Mouse (Mus musculus): Measurements from ENCODE around the gene Tmprss12. TPM values are rescaled to one million over a fixed set of nuclear protein-coding genes. Genes with fewer than 3 reads are reported as not detected.
"Not testable (repeated sequence)": the region's sequence is repeated elsewhere in the genome, so short reads cannot be mapped to it uniquely, and the experiment has no call there.

The Tmprss12 gene
- polyA plus RNA-seq, 1 experiment from 2014 or later = not detected

GRCm38 (mm10) chr15:100332077-100332961, 51.7 kb downstream of the Tmprss12 start:
- peak; percentile 41; the same call in 1 of the 2 replicates for ATAC-seq (ENCODE audit: insufficient number of reproducible peaks, low FRiP score, low TSS enrichment, low read depth)
- H3K36me3 ChIP-seq; H3K9me3 ChIP-seq (replicated peaks); H3K4me2 ChIP-seq (replicated peaks); H3K9ac ChIP-seq; H3K27ac ChIP-seq (replicated peaks); H3K27me3 ChIP-seq; H3K4me3 ChIP-seq (replicated peaks); H3K4me1 ChIP-seq: not testable (repeated sequence)
- WGBS = 30% methylated on average over 3 of the region's 10 CpGs

DNA sequence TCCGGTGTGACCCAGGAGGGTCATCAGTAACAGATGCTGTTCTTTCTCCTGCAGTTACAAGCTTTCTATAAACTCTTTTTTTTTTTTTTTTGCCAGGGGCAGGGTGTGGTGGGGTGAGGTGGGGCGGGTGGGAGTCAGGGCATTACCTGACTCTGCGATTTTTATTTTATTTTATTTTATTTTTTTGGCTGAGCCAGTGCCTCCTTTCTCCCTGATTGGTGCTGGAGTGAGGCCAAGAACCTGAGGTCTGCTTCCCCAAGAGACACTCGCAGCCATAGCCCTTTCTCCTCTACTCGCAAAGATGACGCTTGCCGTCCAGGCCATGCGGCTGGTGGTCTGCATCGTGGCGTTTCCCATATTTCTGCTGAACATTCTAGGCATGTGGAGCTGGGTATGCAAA, 54.0 kb downstream of the Tmprss12 start, which contains the start of gene Mettl7a3:
Gene Mettl7a3, plus strand, starts transcription at position 301 of the 400 bp plus-strand sequence.
- Histone ChIP-seq H3K9me3 (replicated peaks) (no peaks in the 10 kb centered on the region), H3K4me1 (no peaks in the 10 kb centered on the region), H3K9ac (no peak within 1 kb of the TSS), H3K36me3 (no peaks in the 10 kb centered on the region), H3K27ac (replicated peaks) (no peak within 1 kb of the TSS), H3K4me3 (replicated peaks) (no peak within 1 kb of the TSS), H3K27me3 (no peaks in the 10 kb centered on the region), H3K4me2 (replicated peaks) (no peak within 1 kb of the TSS)
- ATAC-seq (ENCODE audit: insufficient number of reproducible peaks, low FRiP score, low TSS enrichment, low read depth) = no peak
- 53% methylated on average over 10 of the region's 10 CpGs for WGBS

- not testable (repeated sequence) for H3K27me3 ChIP-seq; ATAC-seq (ENCODE audit: insufficient number of reproducible peaks, low FRiP score, low TSS enrichment, low read depth); H3K4me1 ChIP-seq; H3K9me3 ChIP-seq (replicated peaks); H3K27ac ChIP-seq (replicated peaks); H3K9ac ChIP-seq; H3K4me3 ChIP-seq (replicated peaks); H3K36me3 ChIP-seq; H3K4me2 ChIP-seq (replicated peaks)
These were observed 56.7 kb downstream of the Tmprss12 start for GRCm38 (mm10) chr15:100337328-100337727.

GRCm38 (mm10) chr15:100337847-100338246, 57.2 kb downstream of the Tmprss12 start:
- 37% methylated on average over 10 of the region's 10 CpGs for WGBS
- not testable (repeated sequence) for ATAC-seq (ENCODE audit: insufficient number of reproducible peaks, low FRiP score, low TSS enrichment, low read depth)

GRCm38 (mm10) chr15:100341314-100341980, 60.8 kb downstream of the Tmprss12 start:
- H3K27ac ChIP-seq (replicated peaks); H3K27me3 ChIP-seq; H3K4me3 ChIP-seq (replicated peaks); H3K36me3 ChIP-seq; H3K4me1 ChIP-seq; H3K9me3 ChIP-seq (replicated peaks); H3K9ac ChIP-seq; H3K4me2 ChIP-seq (replicated peaks): not testable (repeated sequence)
- WGBS = 58% methylated on average over 5 of the region's 5 CpGs
- peak; percentile 62; the same call in 1 of the 2 replicates for ATAC-seq (ENCODE audit: insufficient number of reproducible peaks, low FRiP score, low TSS enrichment, low read depth)

More at GRCm38 (mm10) chr15:100337847-100338246, 57.2 kb downstream of the Tmprss12 start:
- H3K4me1 ChIP-seq; H3K27ac ChIP-seq (replicated peaks); H3K36me3 ChIP-seq; H3K4me2 ChIP-seq (replicated peaks); H3K9me3 ChIP-seq (replicated peaks); H3K27me3 ChIP-seq; H3K4me3 ChIP-seq (replicated peaks); H3K9ac ChIP-seq: not testable (repeated sequence)

Other genes starting within 250 kb of the Tmprss12 start
- gene Dip2b, start 242.2 kb upstream of the Tmprss12 start, polyA plus RNA-seq (2015; fragmentation: Nextera tagmentation; extraction: Ambion mirVana) = 11.2 and 11.5 TPM in 2 replicates
- gene Atf1, start 53.0 kb upstream of the Tmprss12 start, polyA plus RNA-seq (2015; fragmentation: Nextera tagmentation; extraction: Ambion mirVana) = 43.9 and 46.2 TPM in 2 replicates
- gene Mettl7a1, start 23.3 kb downstream of the Tmprss12 start, polyA plus RNA-seq (2015; fragmentation: Nextera tagmentation; extraction: Ambion mirVana) = 7.6 and 8.4 TPM in 2 replicates
- gene Mettl7a3, start 54.1 kb downstream of the Tmprss12 start, polyA plus RNA-seq (2015; fragmentation: Nextera tagmentation; extraction: Ambion mirVana) = 0.32 and 0.35 TPM in 2 replicates
- gene Methig1, start 72.3 kb downstream of the Tmprss12 start, polyA plus RNA-seq (2015; fragmentation: Nextera tagmentation; extraction: Ambion mirVana) = not detected in 2 replicates
- not detected in 2 replicates for gene Mettl7a2, start 72.4 kb downstream of the Tmprss12 start, polyA plus RNA-seq (2015; fragmentation: Nextera tagmentation; extraction: Ambion mirVana)
- not detected in 2 replicates for gene Higd1c, start 83.7 kb downstream of the Tmprss12 start, polyA plus RNA-seq (2015; fragmentation: Nextera tagmentation; extraction: Ambion mirVana)
- 0.07 TPM in 1 of 2 replicates, not detected in the other for gene Gm5475, start 141.3 kb downstream of the Tmprss12 start, polyA plus RNA-seq (2015; fragmentation: Nextera tagmentation; extraction: Ambion mirVana)
- gene Slc11a2, start 144.2 kb downstream of the Tmprss12 start, polyA plus RNA-seq (2015; fragmentation: Nextera tagmentation; extraction: Ambion mirVana) = 23.6 and 25.9 TPM in 2 replicates
- gene Letmd1, start 188.2 kb downstream of the Tmprss12 start, polyA plus RNA-seq (2015; fragmentation: Nextera tagmentation; extraction: Ambion mirVana) = 29.6 and 30.2 TPM in 2 replicates
- 17.4 and 18.8 TPM in 2 replicates for gene Csrnp2, start 214.7 kb downstream of the Tmprss12 start, polyA plus RNA-seq (2015; fragmentation: Nextera tagmentation; extraction: Ambion mirVana)

Measured in embryonic facial prominence, embryonic 15.5 days (tissue).